ENCODE assay signal across 8 mouse cellular contexts in genomic region chr8:72723651-72724001, GRCm38 (mm10). TPM values are rescaled to one million over a fixed set of nuclear protein-coding genes. Genes with fewer than 3 reads are reported as not detected.
DNase-seq lines count a peak whose midpoint lies in the region; ATAC-seq and TF ChIP-seq lines count a peak whose summit lies in the region.

No protein-coding gene starts in this region.

- no peak for ATAC-seq in G1E (ENCODE audit: extremely low read depth, insufficient number of reproducible peaks, low FRiP score, poor library complexity, severe bottlenecking)
- ATAC-seq in embryonic facial prominence, embryonic 13.5 days (ENCODE audit: insufficient number of reproducible peaks, insufficient read depth, low FRiP score, low TSS enrichment, low read depth), result 0 out of 2 replicates have a peak, but pooled peaks have one; percentile 4
- ATAC-seq in hindbrain, embryonic 12.5 days (ENCODE audit: low FRiP score), result peak; percentile 44
- ATAC-seq in midbrain, postnatal 0 days (ENCODE audit: low FRiP score), result peak; percentile 49

- H3K9ac ChIP-seq in heart, adult 2 months (ENCODE audit: low read depth, low read length), result peak overlapping the region; percentile 86
- H3K9ac ChIP-seq in embryonic facial prominence, embryonic 13.5 days, result peak overlapping the region; percentile 97
- peak overlapping the region; percentile 87 for H3K9ac ChIP-seq in hindbrain, embryonic 12.5 days
- peak overlapping the region; percentile 94 for H3K9ac ChIP-seq in liver, adult 2 months (ENCODE audit: low read depth, low read length)
- H3K9ac ChIP-seq in midbrain, postnatal 0 days (replicated peaks; ENCODE audit: low read length, poor library complexity, severe bottlenecking), result peak overlapping the region; percentile 98

- H3K9me3 ChIP-seq in G1E (replicated peaks), result no peaks in the 10 kb centered on the region
- H3K9me3 ChIP-seq in embryonic facial prominence, embryonic 13.5 days, result no peaks in the 10 kb centered on the region
- no peaks in the 10 kb centered on the region for H3K9me3 ChIP-seq in hindbrain, embryonic 12.5 days (replicated peaks)
- no peaks in the 10 kb centered on the region for H3K9me3 ChIP-seq in midbrain, postnatal 0 days (ENCODE audit: low read length)

- peak overlapping the region; percentile 96 for H3K4me2 ChIP-seq in embryonic facial prominence, embryonic 13.5 days
- peak overlapping the region; percentile 90 for H3K4me2 ChIP-seq in hindbrain, embryonic 12.5 days (replicated peaks)
- H3K4me2 ChIP-seq in midbrain, postnatal 0 days (ENCODE audit: low read depth, low read length, poor library complexity, severe bottlenecking), result peak overlapping the region; percentile 96

- H3K27ac ChIP-seq in heart, adult 2 months, result peak overlapping the region; percentile 83
- peak overlapping the region; percentile 57; the same call in 1 of the 2 replicates for H3K27ac ChIP-seq in embryonic facial prominence, embryonic 13.5 days
- no peak overlapping the region for H3K27ac ChIP-seq in hindbrain, embryonic 12.5 days
- H3K27ac ChIP-seq in liver, adult 2 months (replicated peaks; ENCODE audit: insufficient read depth, low read depth, low read length), result no peak overlapping the region
- H3K27ac ChIP-seq in midbrain, postnatal 0 days (ENCODE audit: low read depth, low read length), result no peak overlapping the region

- no peak for TF ChIP-seq POLR2A in heart, adult 2 months (IDR thresholded peaks at IDR 0.05; ENCODE audit: insufficient read depth, low read depth, low read length)
- no peak for TF ChIP-seq POLR2A in liver, adult 2 months (IDR thresholded peaks at IDR 0.05; ENCODE audit: extremely low read depth, insufficient read depth, low read length)

- intact Hi-C loops in heart, adult 2 months (cut with DNase I), result loop anchor here (5.0 to 10.0 kb wide), 3 partner anchors 249 to 801 kb away; partner anchors contain the start of genes 1700030K09Rik, Calr3 and Cherp

- no peak for TF ChIP-seq CTCF in heart, adult 2 months (IDR thresholded peaks at IDR 0.05)
- no peak for TF ChIP-seq CTCF in G1E (IDR thresholded peaks at IDR 0.05; ENCODE audit: low read depth, low read length)
- TF ChIP-seq CTCF in liver, adult 2 months (IDR thresholded peaks at IDR 0.05; ENCODE audit: low read depth, low read length), result no peak
- no peak for TF ChIP-seq CTCF in midbrain, postnatal 0 days (IDR thresholded peaks at IDR 0.05)

- H3K79me2 ChIP-seq in heart, adult 2 months (replicated peaks; ENCODE audit: control insufficient read depth, insufficient read depth, low read length), result peaks cover 4% of the 10 kb centered on the region; the same call in 1 of the 2 replicates
- H3K79me2 ChIP-seq in liver, adult 2 months (ENCODE audit: control insufficient read depth, insufficient read depth, low read length), result peaks cover 4% of the 10 kb centered on the region; the same call in 1 of the 2 replicates

- H3K4me1 ChIP-seq in heart, adult 2 months (ENCODE audit: control insufficient read depth, insufficient read depth, low read length), result peaks cover 1% of the 10 kb centered on the region; the same call in 1 of the 2 replicates
- peaks cover 20% of the 10 kb centered on the region for H3K4me1 ChIP-seq in G1E (ENCODE audit: insufficient read depth, low read depth, low read length)
- peaks cover 7% of the 10 kb centered on the region for H3K4me1 ChIP-seq in embryonic facial prominence, embryonic 13.5 days
- H3K4me1 ChIP-seq in hindbrain, embryonic 12.5 days, result peaks cover 11% of the 10 kb centered on the region
- H3K4me1 ChIP-seq in liver, adult 2 months (ENCODE audit: control insufficient read depth, insufficient read depth, low read length), result peaks cover 5% of the 10 kb centered on the region; the same call in 1 of the 2 replicates
- H3K4me1 ChIP-seq in midbrain, postnatal 0 days (ENCODE audit: insufficient read depth, low read length), result peaks cover 6% of the 10 kb centered on the region; the same call in 1 of the 2 replicates

- no peak for TF ChIP-seq EP300 in heart, adult 2 months (IDR thresholded peaks at IDR 0.05; ENCODE audit: insufficient read depth, low read depth, low read length)

- no peak for DNase-seq in heart, adult 2 months
- DNase-seq in heart, adult 11 months, result no peak
- DNase-seq in G1E (ENCODE audit: low spot score), result peak; percentile 28
- DNase-seq in liver, adult 2 months (ENCODE audit: extremely low read depth, low read depth, low spot score), result no peak
- peak; percentile 24 for DNase-seq in midbrain, postnatal 0 days (ENCODE audit: low spot score)
- DNase-seq in retina, postnatal 1 day, result no peak

- no peaks in the 10 kb centered on the region for H3K27me3 ChIP-seq in heart, adult 2 months (ENCODE audit: control insufficient read depth, insufficient read depth, low read length)
- no peaks in the 10 kb centered on the region for H3K27me3 ChIP-seq in G1E (ENCODE audit: insufficient read depth, low read length)
- H3K27me3 ChIP-seq in embryonic facial prominence, embryonic 13.5 days, result no peaks in the 10 kb centered on the region
- H3K27me3 ChIP-seq in hindbrain, embryonic 12.5 days, result no peaks in the 10 kb centered on the region
- no peaks in the 10 kb centered on the region for H3K27me3 ChIP-seq in liver, adult 2 months (ENCODE audit: control insufficient read depth, insufficient read depth, low read length)
- H3K27me3 ChIP-seq in midbrain, postnatal 0 days (ENCODE audit: insufficient read depth, low read length), result no peaks in the 10 kb centered on the region

- peak overlapping the region; percentile 100 for H3K4me3 ChIP-seq in heart, adult 2 months
- H3K4me3 ChIP-seq in G1E (ENCODE audit: low read depth, low read length), result peak overlapping the region; percentile 96
- H3K4me3 ChIP-seq in embryonic facial prominence, embryonic 13.5 days, result peak overlapping the region; percentile 96
- peak overlapping the region; percentile 71 for H3K4me3 ChIP-seq in hindbrain, embryonic 12.5 days
- peak overlapping the region; percentile 93 for H3K4me3 ChIP-seq in liver, adult 2 months (ENCODE audit: insufficient read depth, low read depth, low read length)
- peak overlapping the region; percentile 99 for H3K4me3 ChIP-seq in midbrain, postnatal 0 days (ENCODE audit: low read depth, low read length)

- WGBS in heart, adult 2 months, result 0% methylated on average over 30 of the region's 30 CpGs
- WGBS in embryonic facial prominence, embryonic 13.5 days, result under 1% methylated on average over 30 of the region's 30 CpGs
- WGBS in hindbrain, embryonic 12.5 days, result under 1% methylated on average over 30 of the region's 30 CpGs
- WGBS in liver, adult 2 months, result under 1% methylated on average over 30 of the region's 30 CpGs
- WGBS in midbrain, postnatal 0 days, result under 1% methylated on average over 30 of the region's 30 CpGs

- peaks cover 3% of the 10 kb centered on the region for H3K36me3 ChIP-seq in heart, adult 2 months (ENCODE audit: control insufficient read depth, insufficient read depth, low read length)
- H3K36me3 ChIP-seq in G1E (replicated peaks), result peaks cover 47% of the 10 kb centered on the region
- H3K36me3 ChIP-seq in embryonic facial prominence, embryonic 13.5 days, result peaks cover 39% of the 10 kb centered on the region
- H3K36me3 ChIP-seq in hindbrain, embryonic 12.5 days, result peaks cover 37% of the 10 kb centered on the region
- H3K36me3 ChIP-seq in liver, adult 2 months (ENCODE audit: control insufficient read depth, insufficient read depth, low read length), result peaks cover 8% of the 10 kb centered on the region
- peaks cover 31% of the 10 kb centered on the region for H3K36me3 ChIP-seq in midbrain, postnatal 0 days (ENCODE audit: insufficient read depth, low read length)

RNA-seq across cellular contexts. Expression of gene Sin3b, which starts 0.5 kb away (rescaled TPM):
- 10 to 100 TPM; 75.2 to 79.4 TPM for total RNA-seq in heart, adult 2 months (2021)
- 91.6 and 97.5 TPM in 2 replicates for polyA plus RNA-seq in heart, adult 2 months (2012; rRNA removed)
- total RNA-seq in G1E (2014; fragmentation: Nextera tagmentation), result 73.8 and 82.2 TPM in 2 replicates
- total RNA-seq in G1E (2017), result 186 and 202 TPM in 2 replicates
- 58.9 and 64.7 TPM in 2 replicates for polyA plus RNA-seq in G1E (2012)
- 181 and 193 TPM in 2 replicates for polyA plus RNA-seq in embryonic facial prominence, embryonic 13.5 days (2015; fragmentation: Nextera tagmentation; extraction: Ambion mirVana)
- polyA plus RNA-seq in hindbrain, embryonic 12.5 days (2016; fragmentation: Nextera tagmentation; extraction: Ambion mirVana), result 149 and 163 TPM in 2 replicates
- 47.9 and 59.7 TPM in 2 replicates for total RNA-seq in liver, adult 2 months (2014; rRNA removed)
- polyA plus RNA-seq in liver, adult 2 months (2012; rRNA removed), result 72.7 and 86.9 TPM in 2 replicates
- 210 and 256 TPM in 2 replicates for total RNA-seq in midbrain, postnatal 0 days (2014; rRNA removed)
- 231 and 234 TPM in 2 replicates for polyA plus RNA-seq in midbrain, postnatal 0 days (2015; fragmentation: Nextera tagmentation; extraction: Ambion mirVana)

RNA-seq across cellular contexts. Expression of gene F2rl3, which starts 38.1 kb away (rescaled TPM):
- total RNA-seq in heart, adult 2 months (2021), result 1 to 10 TPM in 1 of 2 experiments, under 1 TPM in 1; 0.77 to 1.5 TPM
- 2.0 and 2.2 TPM in 2 replicates for polyA plus RNA-seq in heart, adult 2 months (2012; rRNA removed)
- total RNA-seq in G1E (2014; fragmentation: Nextera tagmentation), result not detected in 2 replicates
- total RNA-seq in G1E (2017), result 0.05 and 0.12 TPM in 2 replicates
- 0.03 TPM in 1 of 2 replicates, not detected in the other for polyA plus RNA-seq in G1E (2012)
- 1.3 and 1.6 TPM in 2 replicates for polyA plus RNA-seq in embryonic facial prominence, embryonic 13.5 days (2015; fragmentation: Nextera tagmentation; extraction: Ambion mirVana)
- 0.77 and 1.3 TPM in 2 replicates for polyA plus RNA-seq in hindbrain, embryonic 12.5 days (2016; fragmentation: Nextera tagmentation; extraction: Ambion mirVana)
- 0.07 TPM in 1 of 2 replicates, not detected in the other for total RNA-seq in liver, adult 2 months (2014; rRNA removed)
- 0.06 and 0.15 TPM in 2 replicates for polyA plus RNA-seq in liver, adult 2 months (2012; rRNA removed)
- total RNA-seq in midbrain, postnatal 0 days (2014; rRNA removed), result 0.28 and 0.49 TPM in 2 replicates
- polyA plus RNA-seq in midbrain, postnatal 0 days (2015; fragmentation: Nextera tagmentation; extraction: Ambion mirVana), result 0.28 and 0.34 TPM in 2 replicates

Comparison
In these comparisons a context has a peak if more than half of its experiments do, and no peak if none do; other contexts are left out.
1. DNase-seq: peak in G1E (single experiment) and midbrain, postnatal 0 days (single experiment); none in heart, adult 2 months (0 of 2), heart, adult 11 months (single experiment), liver, adult 2 months (single experiment) and retina, postnatal 1 day (single experiment).
2. H3K27ac ChIP-seq: peak in heart, adult 2 months (single experiment) and embryonic facial prominence, embryonic 13.5 days (single experiment); none in hindbrain, embryonic 12.5 days (single experiment), liver, adult 2 months (single experiment) and midbrain, postnatal 0 days (single experiment).
3. Peak in every context shown above with its lines, with median percentiles within 50 percentile points of each other: H3K4me3 ChIP-seq, H3K9ac ChIP-seq and H3K4me2 ChIP-seq.